Mouse (Mus musculus) hindbrain, embryonic 16.5 days (tissue): ENCODE results near the gene Zfp352. TPM values are rescaled to one million over a fixed set of nuclear protein-coding genes. Genes with fewer than 3 reads are reported as not detected.
"Not testable (repeated sequence)": the region's sequence is repeated elsewhere in the genome, so short reads cannot be mapped to it uniquely, and the experiment has no call there.

Source experiments
- ATAC-seq: fragments of 200-750 bp; cut with Nextera tagmentation; 2 replicates; pipeline ENCODE4 v1.8.0; 2017; ENCODE audit warnings: moderate TSS enrichment, moderate library complexity
- H3K27ac ChIP-seq: fragments of 300-500 bp; sonication (generic); 2 replicates; pipeline ENCODE4 v1.5.1; 2014; ENCODE audit warnings: low read depth, mild to moderate bottlenecking, control low read depth, low read length, moderate library complexity
- H3K27me3 ChIP-seq: fragments of 300-500 bp; sonication (generic); replicated peaks from 2 replicates; pipeline ENCODE4 v1.6.1; 2014; ENCODE audit warnings: low read length; ENCODE audit not compliant: control insufficient read depth, insufficient read depth
- H3K36me3 ChIP-seq: fragments of 300-500 bp; sonication (generic); 2 replicates; pipeline ENCODE4 v1.6.1; 2014; ENCODE audit warnings: mild to moderate bottlenecking, low read length, moderate library complexity, mixed read lengths; ENCODE audit not compliant: control insufficient read depth, insufficient read depth
- H3K4me1 ChIP-seq: fragments of 300-500 bp; sonication (generic); 2 replicates; pipeline ENCODE4 v1.6.1; 2014; ENCODE audit warnings: low read depth, low read length; ENCODE audit not compliant: control insufficient read depth, insufficient read depth
- H3K4me2 ChIP-seq: fragments of 300-500 bp; sonication (generic); 2 replicates; pipeline ENCODE4 v1.6.1; 2014; ENCODE audit warnings: mild to moderate bottlenecking, low read length, control low read depth, moderate library complexity
- H3K4me3 ChIP-seq: fragments of 300-500 bp; sonication (generic); 2 replicates; pipeline ENCODE4 v1.5.1; 2014; ENCODE audit warnings: mild to moderate bottlenecking, low read length, control low read depth, moderate library complexity
- H3K9ac ChIP-seq: fragments of 300-500 bp; sonication (generic); 2 replicates; pipeline ENCODE4 v1.6.1; 2014; ENCODE audit warnings: low read depth, mild to moderate bottlenecking, control low read depth, low read length, moderate library complexity
- H3K9me3 ChIP-seq: fragments of 300-500 bp; sonication (generic); 2 replicates; pipeline ENCODE4 v1.6.1; 2014; ENCODE audit warnings: mild to moderate bottlenecking, low read length, moderate library complexity; ENCODE audit not compliant: control insufficient read depth
- WGBS: fragments of 180-500 bp; shearing (Covaris S2); extraction: QIAGEN DNeasy Blood & Tissue Kit; methylation state at CpG from one replicate; pipeline ENCODE4 v1.1.7; 2014; 5-methylcytosine and 5-hydroxymethylcytosine counted together
- polyA plus RNA-seq: library from polyadenylated mRNA; unstranded; fragments of >200 nt; fragmentation: Nextera tagmentation; extraction: Ambion mirVana; gene quantifications from 2 replicates; pipeline ENCODE4 v1.2.1, GENCODE M21; 2015

Gene Zfp352
- not detected in 2 replicates for polyA plus RNA-seq

DNA sequence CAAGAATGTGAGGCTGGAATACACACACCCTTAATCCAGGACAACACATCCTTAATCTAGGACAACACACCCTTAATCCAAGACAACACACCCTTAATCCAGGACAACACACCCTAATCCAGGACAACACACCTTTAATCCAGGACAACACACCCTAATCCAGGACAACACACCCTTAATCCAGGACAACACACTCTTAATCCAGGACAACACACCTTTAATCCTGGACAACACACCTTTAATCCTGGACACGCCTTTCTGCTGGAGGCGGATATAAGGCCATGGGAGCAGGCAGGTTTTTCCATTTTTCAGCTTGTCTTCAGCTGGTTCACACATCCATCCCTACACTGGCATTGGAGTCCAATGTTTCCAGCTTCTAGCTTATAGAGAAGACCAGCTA is at the start of gene Zfp352:
Gene Zfp352, plus strand, starts transcription at position 301 of the 400 bp plus-strand sequence.
- Histone ChIP-seq H3K4me2 (no peak within 1 kb of the TSS), H3K4me3 (no peak within 1 kb of the TSS), H3K4me1 (no peaks in the 10 kb centered on the region), H3K27me3 (no peaks in the 10 kb centered on the region), H3K27ac (no peak within 1 kb of the TSS), H3K9ac (no peak within 1 kb of the TSS), H3K36me3 (no peaks in the 10 kb centered on the region), H3K9me3 (no peaks in the 10 kb centered on the region)
- WGBS = 91% methylated on average over 2 of the region's 2 CpGs
- ATAC-seq = no peak

DNA sequence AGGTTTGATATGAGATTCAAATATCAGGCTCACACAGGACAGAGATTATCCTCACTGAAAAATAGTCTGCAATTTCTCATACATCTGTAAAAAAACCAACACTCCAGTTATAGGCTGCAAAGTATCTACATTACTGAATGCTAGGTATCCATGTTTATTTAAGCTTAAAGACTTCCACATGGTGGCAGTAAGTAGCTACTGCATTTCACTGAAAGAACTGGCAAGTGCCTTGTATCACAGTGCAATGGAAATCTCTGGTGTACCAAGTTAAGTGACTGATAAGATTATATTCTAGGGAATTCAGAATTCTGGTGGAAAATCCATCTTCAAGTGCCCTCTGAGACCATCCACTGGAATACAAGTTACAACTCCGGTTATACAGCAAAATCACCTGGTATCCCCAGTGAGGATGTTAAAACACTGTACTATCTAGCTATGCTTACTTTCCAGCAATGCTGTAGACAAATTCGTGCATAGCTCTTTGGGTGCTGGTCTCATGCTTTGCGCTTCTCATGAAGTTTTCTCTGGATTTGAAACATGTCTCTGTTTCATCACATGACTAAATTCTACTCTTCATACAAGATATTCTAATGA is 47.6 kb upstream of the Zfp352 start:
- Histone ChIP-seq H3K9ac (no peak overlapping the region), H3K27ac (no peak overlapping the region), H3K9me3 (no peaks in the 10 kb centered on the region), H3K4me1 (no peaks in the 10 kb centered on the region), H3K4me3 (no peak overlapping the region), H3K4me2 (no peak overlapping the region), H3K27me3 (no peaks in the 10 kb centered on the region), H3K36me3 (no peaks in the 10 kb centered on the region)
- WGBS = 73% methylated on average over 3 of the region's 3 CpGs
- peak; percentile 90 for ATAC-seq

DNA sequence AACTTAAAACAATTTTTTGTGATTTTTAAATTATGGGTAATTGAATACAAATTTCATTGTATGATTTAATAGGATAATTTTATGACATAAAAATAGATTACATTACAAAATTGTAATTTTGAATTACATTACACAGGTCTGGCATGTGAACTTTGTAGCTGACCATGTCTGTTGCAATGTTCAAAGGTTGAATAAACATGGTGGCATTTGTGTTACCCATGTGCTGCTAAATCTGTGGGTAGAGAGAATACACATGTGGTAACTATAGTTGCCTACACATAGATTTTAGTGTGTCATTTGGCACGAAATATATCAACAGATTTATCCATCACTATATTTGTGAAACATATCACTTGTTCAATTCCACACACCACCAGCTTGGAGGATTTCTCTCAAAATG is 44.6 kb upstream of the Zfp352 start:
- H3K4me3 ChIP-seq = no peak overlapping the region
- no peaks in the 10 kb centered on the region for H3K27me3 ChIP-seq
- H3K4me2 ChIP-seq = no peak overlapping the region
- no peaks in the 10 kb centered on the region for H3K36me3 ChIP-seq
- H3K27ac ChIP-seq = no peak overlapping the region
- no peaks in the 10 kb centered on the region for H3K4me1 ChIP-seq
- no peaks in the 10 kb centered on the region; the same call in 1 of the 2 replicates for H3K9me3 ChIP-seq
- no peak for ATAC-seq
- WGBS = 83% methylated on average over 1 of the region's 1 CpGs
- H3K9ac ChIP-seq = no peak overlapping the region

DNA sequence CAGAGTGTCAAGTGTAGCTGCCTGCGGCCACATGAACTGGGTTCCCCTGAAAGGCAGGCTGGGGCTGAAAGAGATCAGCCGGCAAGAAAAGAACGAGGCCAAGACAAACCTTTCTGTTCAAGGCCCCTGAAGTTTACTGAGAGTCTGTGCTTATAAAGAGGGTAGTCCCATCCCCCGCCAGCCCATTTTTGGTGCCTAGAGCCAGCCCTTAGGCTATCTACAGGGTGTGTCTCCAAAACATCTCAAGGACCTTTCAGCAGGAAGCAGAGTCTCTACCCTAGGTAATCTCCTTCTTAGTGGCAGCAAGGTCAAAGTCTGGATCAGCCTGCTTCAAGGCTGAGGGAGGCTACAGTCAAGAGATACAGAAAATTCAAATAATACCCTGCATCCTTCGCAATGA is 15.2 kb upstream of the Zfp352 start:
- Histone ChIP-seq H3K9me3 (no peaks in the 10 kb centered on the region), H3K4me3 (no peak overlapping the region), H3K4me1 (no peaks in the 10 kb centered on the region), H3K4me2 (no peak overlapping the region), H3K9ac (no peak overlapping the region), H3K27ac (no peak overlapping the region), H3K36me3 (no peaks in the 10 kb centered on the region), H3K27me3 (no peaks in the 10 kb centered on the region)
- WGBS = 89% methylated on average over 5 of the region's 5 CpGs
- ATAC-seq = no peak

DNA sequence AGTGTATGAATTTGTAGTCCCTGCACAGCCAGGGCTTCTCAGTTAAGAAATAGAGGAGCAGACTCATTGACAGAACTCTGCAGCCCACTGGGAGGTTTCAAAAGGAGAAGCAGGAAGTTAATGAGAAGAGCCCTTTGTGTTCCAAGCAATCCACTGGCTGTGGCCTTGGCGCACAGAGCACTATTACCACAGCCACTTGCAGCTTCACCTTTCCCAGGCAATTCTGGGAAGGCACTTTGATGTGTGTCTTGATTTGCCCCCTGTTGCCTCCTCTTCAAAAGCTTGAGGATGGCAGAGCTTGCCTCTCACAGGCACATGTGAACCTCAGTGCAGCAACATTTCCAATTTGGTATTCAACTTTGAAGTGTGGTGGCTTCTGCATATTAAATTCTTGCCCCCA is 7.1 kb upstream of the Zfp352 start:
- WGBS = 27% methylated on average over 1 of the region's 1 CpGs
- no peak for ATAC-seq
- H3K9me3 ChIP-seq = no peaks in the 10 kb centered on the region
- no peak overlapping the region for H3K27ac ChIP-seq
- no peaks in the 10 kb centered on the region for H3K27me3 ChIP-seq
- no peaks in the 10 kb centered on the region for H3K36me3 ChIP-seq
- H3K9ac ChIP-seq = no peak overlapping the region
- H3K4me2 ChIP-seq = no peak overlapping the region
- H3K4me3 ChIP-seq = no peak overlapping the region
- H3K4me1 ChIP-seq = no peaks in the 10 kb centered on the region

DNA sequence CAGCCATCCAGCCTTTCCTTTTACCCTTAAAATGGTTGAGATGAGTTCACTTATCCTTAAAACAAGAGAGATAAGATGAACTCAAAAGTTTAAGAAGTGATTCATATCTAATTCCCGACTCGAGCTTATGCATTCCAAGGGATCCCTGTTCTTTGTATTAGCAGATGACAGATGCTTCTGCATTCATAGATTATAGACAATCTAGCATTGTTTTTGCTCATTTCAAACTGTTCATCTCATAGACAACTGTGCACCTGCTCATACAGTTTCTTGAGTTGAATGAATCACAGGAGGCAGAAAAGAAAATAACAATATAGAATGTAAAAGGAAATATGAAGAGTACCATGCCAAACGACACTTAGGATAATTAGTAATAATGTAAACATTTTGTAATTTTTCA is 6.5 kb upstream of the Zfp352 start:
- no peak overlapping the region for H3K27ac ChIP-seq
- no peaks in the 10 kb centered on the region for H3K27me3 ChIP-seq
- no peaks in the 10 kb centered on the region for H3K36me3 ChIP-seq
- H3K4me3 ChIP-seq = no peak overlapping the region
- H3K9ac ChIP-seq = no peak overlapping the region
- no peaks in the 10 kb centered on the region for H3K9me3 ChIP-seq
- no peak overlapping the region for H3K4me2 ChIP-seq
- 81% methylated on average over 3 of the region's 3 CpGs for WGBS
- no peaks in the 10 kb centered on the region for H3K4me1 ChIP-seq
- no peak for ATAC-seq

DNA sequence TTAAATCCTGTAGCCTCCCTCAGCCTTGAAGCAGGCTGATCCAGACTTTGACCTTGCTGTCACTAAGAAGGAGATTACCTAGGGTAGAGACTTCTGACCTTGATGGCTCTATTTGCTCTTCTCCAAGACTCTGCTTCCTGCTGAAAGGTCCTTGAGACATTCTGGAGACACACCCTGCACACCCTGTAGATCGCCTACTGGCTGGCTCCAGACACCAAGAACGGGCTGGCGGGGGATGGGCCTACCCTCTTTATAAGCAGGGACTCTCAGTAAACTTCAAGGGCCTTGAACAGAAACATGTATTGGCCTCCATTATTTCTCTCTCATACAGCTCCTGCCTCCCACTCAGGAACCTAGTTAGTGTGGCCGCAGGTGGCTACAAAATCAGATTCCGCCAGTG is 17.0 kb downstream of the Zfp352 start:
- 96% methylated on average over 5 of the region's 5 CpGs for WGBS
- not testable (repeated sequence) for H3K27me3 ChIP-seq, H3K9me3 ChIP-seq, H3K36me3 ChIP-seq, H3K4me1 ChIP-seq, H3K27ac ChIP-seq, ATAC-seq, H3K9ac ChIP-seq, H3K4me2 ChIP-seq, H3K4me3 ChIP-seq

DNA sequence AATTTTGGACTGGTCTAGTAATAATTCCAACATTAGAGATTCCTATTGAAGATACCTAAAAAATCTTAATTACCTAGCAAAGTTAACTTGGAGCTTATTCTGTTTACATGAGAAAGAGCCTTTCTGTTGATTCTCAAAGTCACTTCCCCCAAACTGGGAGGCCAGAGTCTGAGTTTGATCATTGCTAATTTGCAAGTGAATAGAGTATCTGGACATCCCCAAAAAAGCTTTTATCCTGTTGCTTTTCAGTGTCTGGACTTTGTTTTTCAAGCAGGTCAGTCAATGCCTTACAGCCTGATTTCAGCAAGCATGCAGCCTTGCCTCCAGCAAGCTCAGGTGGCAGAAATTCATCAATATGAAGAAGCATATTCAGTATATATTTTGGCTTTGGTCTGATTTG is 51.2 kb downstream of the Zfp352 start:
- peaks cover 23% of the 10 kb centered on the region for H3K9me3 ChIP-seq
- no peaks in the 10 kb centered on the region for H3K27me3 ChIP-seq
- H3K36me3 ChIP-seq = no peaks in the 10 kb centered on the region
- no peak overlapping the region for H3K4me2 ChIP-seq
- H3K4me3 ChIP-seq = no peak overlapping the region
- no peak for ATAC-seq
- H3K27ac ChIP-seq = no peak overlapping the region
- H3K4me1 ChIP-seq = no peaks in the 10 kb centered on the region
- H3K9ac ChIP-seq = no peak overlapping the region
